Mouse (Mus musculus) hindbrain, embryonic 14.5 days (tissue): ENCODE measurements around the gene Gm20431. TPM values are rescaled to one million over a fixed set of nuclear protein-coding genes. Genes with fewer than 3 reads are reported as not detected.
A peak's percentile ranks its signal among the peaks of the same experiment; 100 is the strongest.

Source experiments
- ATAC-seq: fragments of 200-750 bp; cut with Nextera tagmentation; 2 replicates; pipeline ENCODE4 v1.8.0; 2017; ENCODE audit warnings: moderate number of reproducible peaks, mild to moderate bottlenecking, moderate TSS enrichment, moderate library complexity; ENCODE audit not compliant: low FRiP score
- DNase-seq: peaks from one replicate; pipeline ENCODE4 v3.0.0-alpha.2; 2015; ENCODE audit warnings: low spot score
- H3K27ac ChIP-seq: fragments of 300-500 bp; sonication (generic); 2 replicates; pipeline ENCODE4 v1.5.1; 2014; ENCODE audit warnings: mild to moderate bottlenecking, moderate library complexity
- H3K27me3 ChIP-seq: fragments of 300-500 bp; sonication (generic); 2 replicates; pipeline ENCODE4 v1.6.1; 2014; ENCODE audit warnings: mild to moderate bottlenecking, low read length, mixed read lengths; ENCODE audit not compliant: control insufficient read depth, insufficient read depth
- H3K36me3 ChIP-seq: fragments of 300-500 bp; sonication (generic); replicated peaks from 2 replicates; pipeline ENCODE4 v1.6.1; 2014; ENCODE audit not compliant: control insufficient read depth, insufficient read depth
- H3K4me1 ChIP-seq: fragments of 300-500 bp; sonication (generic); replicated peaks from 2 replicates; pipeline ENCODE4 v1.6.1; 2014; ENCODE audit warnings: antibody characterized with exemption, low read length, mixed read lengths; ENCODE audit not compliant: control insufficient read depth, insufficient read depth
- H3K4me2 ChIP-seq: fragments of 300-500 bp; sonication (generic); replicated peaks from 2 replicates; pipeline ENCODE4 v1.6.1; 2014; ENCODE audit warnings: mild to moderate bottlenecking, moderate library complexity
- H3K4me3 ChIP-seq: fragments of 300-500 bp; sonication (generic); replicated peaks from 2 replicates; pipeline ENCODE4 v1.5.1; 2014; ENCODE audit warnings: mild to moderate bottlenecking, low read length
- H3K9ac ChIP-seq: fragments of 300-500 bp; sonication (generic); 2 replicates; pipeline ENCODE4 v1.6.1; 2014
- H3K9me3 ChIP-seq: fragments of 300-500 bp; sonication (generic); 2 replicates; pipeline ENCODE4 v1.6.1; 2016; ENCODE audit warnings: low read length; ENCODE audit not compliant: control insufficient read depth
- WGBS: fragments of 180-500 bp; shearing (Covaris S2); extraction: QIAGEN DNeasy Blood & Tissue Kit; methylation state at CpG from one replicate; pipeline ENCODE4 v1.1.7; 2014; 5-methylcytosine and 5-hydroxymethylcytosine counted together
- polyA plus RNA-seq: library from polyadenylated mRNA; unstranded; fragments of >200 nt; fragmentation: Nextera tagmentation; extraction: Ambion mirVana; gene quantifications from 2 replicates; pipeline ENCODE4 v1.2.1, GENCODE M21; 2014

Gene Gm20431
- polyA plus RNA-seq, 1 experiment from 2014 or later = 19.8 TPM

GRCm38 (mm10) chr2:167600481-167600995, 60.8 kb downstream of the Gm20431 start:
- no peak overlapping the region for H3K4me2 ChIP-seq
- no peaks in the 10 kb centered on the region for H3K36me3 ChIP-seq
- no peak overlapping the region for H3K27ac ChIP-seq
- H3K9ac ChIP-seq = no peak overlapping the region
- peaks cover 4% of the 10 kb centered on the region; the same call in 1 of the 2 replicates for H3K4me1 ChIP-seq
- H3K4me3 ChIP-seq = no peak overlapping the region
- 79% methylated on average over 8 of the region's 8 CpGs for WGBS
- H3K9me3 ChIP-seq = no peaks in the 10 kb centered on the region
- no peaks in the 10 kb centered on the region for H3K27me3 ChIP-seq
- DNase-seq (no peak), ATAC-seq (no peak)

GRCm38 (mm10) chr2:167599917-167600316, 61.4 kb downstream of the Gm20431 start:
- ATAC-seq (no peak), DNase-seq (no peak)
- H3K4me2 ChIP-seq = no peak overlapping the region
- no peak overlapping the region for H3K9ac ChIP-seq
- WGBS = 77% methylated on average over 6 of the region's 6 CpGs
- peaks cover 4% of the 10 kb centered on the region; the same call in 1 of the 2 replicates for H3K4me1 ChIP-seq
- H3K4me3 ChIP-seq = no peak overlapping the region
- H3K36me3 ChIP-seq = no peaks in the 10 kb centered on the region
- no peak overlapping the region for H3K27ac ChIP-seq
- no peaks in the 10 kb centered on the region for H3K9me3 ChIP-seq
- no peaks in the 10 kb centered on the region for H3K27me3 ChIP-seq

- Histone ChIP-seq H3K9ac (no peak overlapping the region), H3K27me3 (no peaks in the 10 kb centered on the region), H3K4me1 (peaks cover 10% of the 10 kb centered on the region; the same call in 1 of the 2 replicates), H3K9me3 (no peaks in the 10 kb centered on the region), H3K4me3 (no peak overlapping the region), H3K36me3 (no peaks in the 10 kb centered on the region), H3K27ac (no peak overlapping the region), H3K4me2 (no peak overlapping the region)
- ATAC-seq (no peak), DNase-seq (no peak)
- WGBS = 63% methylated on average over 5 of the region's 5 CpGs
Measured at GRCm38 (mm10) chr2:167599195-167599594, 62.1 kb downstream of the Gm20431 start.

GRCm38 (mm10) chr2:167597492-167598186, 63.7 kb downstream of the Gm20431 start:
- H3K4me1 ChIP-seq = peaks cover 10% of the 10 kb centered on the region; the same call in 1 of the 2 replicates
- H3K4me3 ChIP-seq = no peak overlapping the region
- H3K9ac ChIP-seq = peak overlapping the region; percentile 45
- no peaks in the 10 kb centered on the region for H3K36me3 ChIP-seq
- ATAC-seq = peak; percentile 31; the same call in 1 of the 2 replicates
- no peaks in the 10 kb centered on the region for H3K9me3 ChIP-seq
- H3K27me3 ChIP-seq = no peaks in the 10 kb centered on the region
- peak overlapping the region; percentile 44 for H3K4me2 ChIP-seq
- DNase-seq = no peak
- H3K27ac ChIP-seq = no peak overlapping the region
- WGBS = 35% methylated on average over 35 of the region's 40 CpGs

- ATAC-seq (peak; percentile 13; the same call in 1 of the 2 replicates), DNase-seq (no peak)
- H3K9ac ChIP-seq = peak overlapping the region; percentile 45
- 37% methylated on average over 26 of the region's 27 CpGs for WGBS
- no peaks in the 10 kb centered on the region for H3K27me3 ChIP-seq
- H3K9me3 ChIP-seq = no peaks in the 10 kb centered on the region
- peak overlapping the region; percentile 44 for H3K4me2 ChIP-seq
- no peaks in the 10 kb centered on the region for H3K36me3 ChIP-seq
- peaks cover 10% of the 10 kb centered on the region; the same call in 1 of the 2 replicates for H3K4me1 ChIP-seq
- H3K27ac ChIP-seq = no peak overlapping the region; the same call in 1 of the 2 replicates
- no peak overlapping the region for H3K4me3 ChIP-seq
Measured at GRCm38 (mm10) chr2:167596726-167597491, 64.4 kb downstream of the Gm20431 start.

GRCm38 (mm10) chr2:167596262-167596661, 65.0 kb downstream of the Gm20431 start:
- Histone ChIP-seq H3K9me3 (no peaks in the 10 kb centered on the region), H3K36me3 (no peaks in the 10 kb centered on the region), H3K9ac (no peak overlapping the region), H3K27ac (no peak overlapping the region), H3K4me1 (peaks cover 10% of the 10 kb centered on the region; the same call in 1 of the 2 replicates), H3K4me3 (no peak overlapping the region), H3K4me2 (no peak overlapping the region), H3K27me3 (no peaks in the 10 kb centered on the region)
- WGBS = 53% methylated on average over 4 of the region's 4 CpGs
- ATAC-seq (no peak), DNase-seq (no peak)

- Histone ChIP-seq H3K27ac (no peak overlapping the region), H3K4me3 (no peak overlapping the region), H3K4me1 (peaks cover 10% of the 10 kb centered on the region; the same call in 1 of the 2 replicates), H3K4me2 (no peak overlapping the region), H3K9ac (no peak overlapping the region), H3K36me3 (no peaks in the 10 kb centered on the region), H3K9me3 (no peaks in the 10 kb centered on the region), H3K27me3 (no peaks in the 10 kb centered on the region)
- ATAC-seq (no peak), DNase-seq (no peak)
- 51% methylated on average over 14 of the region's 14 CpGs for WGBS
Measured at GRCm38 (mm10) chr2:167595761-167596171, 65.5 kb downstream of the Gm20431 start.

- Histone ChIP-seq H3K27ac (0 out of 2 replicates have a peak overlapping the region, but pooled peaks have one; percentile 20), H3K27me3 (no peaks in the 10 kb centered on the region), H3K9ac (no peak overlapping the region), H3K4me2 (no peak overlapping the region), H3K4me1 (peaks cover 10% of the 10 kb centered on the region; the same call in 1 of the 2 replicates), H3K9me3 (no peaks in the 10 kb centered on the region), H3K36me3 (no peaks in the 10 kb centered on the region), H3K4me3 (no peak overlapping the region)
- WGBS = 21% methylated on average over 10 of the region's 10 CpGs
- no peak for ATAC-seq
- DNase-seq = peak; percentile 51
Measured at GRCm38 (mm10) chr2:167594444-167594934, 66.8 kb downstream of the Gm20431 start.
